9 mouse cellular contexts compared by ENCODE assay signal in the genomic region with DNA sequence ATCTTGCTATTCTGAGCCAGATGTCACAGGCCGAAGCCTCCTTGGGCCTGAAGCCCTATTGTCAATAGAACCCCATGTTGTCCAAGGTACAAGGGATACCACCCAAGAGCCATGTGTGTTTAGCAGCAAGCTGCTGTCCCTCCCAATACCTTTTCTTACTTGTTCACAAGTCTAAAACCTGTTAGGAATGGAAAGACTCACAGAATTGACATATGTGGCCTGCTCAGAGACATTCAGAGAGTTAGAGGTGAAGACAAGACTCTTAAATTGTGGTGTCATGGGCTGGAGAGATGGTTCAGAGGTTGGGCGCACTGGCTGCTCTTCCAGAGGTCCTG. TPM values are rescaled to one million over a fixed set of nuclear protein-coding genes. Genes with fewer than 3 reads are reported as not detected.
DNase-seq lines count a peak whose midpoint lies in the region; ATAC-seq lines count a peak whose summit lies in the region.
"Had no signal": no experiment of that assay in that cellular context is flagged by ENCODE, and none has a peak within 500 bp of the region (broad histone marks: within the 10 kb centered on the region; RNA-seq: fewer than 3 reads in every experiment).

No protein-coding gene starts in this region.

- H3K4me3 ChIP-seq in heart, embryonic 15.5 days: no peak overlapping the region
- H3K4me3 ChIP-seq in lung, embryonic 16.5 days (ENCODE audit: low read length): no peak overlapping the region
- no peak overlapping the region for H3K4me3 ChIP-seq in embryonic facial prominence, embryonic 13.5 days
- H3K4me3 ChIP-seq in liver, embryonic 13.5 days (replicated peaks): no peak overlapping the region

- no peak for DNase-seq in heart, adult 9 months (ENCODE audit: low spot score in 2 of 2)
- DNase-seq in lung, adult 18-20 months: no peak
- no peak for DNase-seq in liver, embryonic 13.5 days
- no peak for DNase-seq in natural killer cell, adult 2 months (ENCODE audit: low spot score in 2 of 2)
- DNase-seq: cerebellum, adult 9-10 months had no signal

- no peaks in the 10 kb centered on the region for H3K9me3 ChIP-seq in heart, embryonic 15.5 days (replicated peaks)
- no peaks in the 10 kb centered on the region for H3K9me3 ChIP-seq in lung, embryonic 16.5 days (ENCODE audit: control insufficient read depth, low read length)
- H3K9me3 ChIP-seq in embryonic facial prominence, embryonic 13.5 days: 0 out of 2 replicates have a peak, but pooled peaks cover 4% of the 10 kb centered on the region
- no peaks in the 10 kb centered on the region for H3K9me3 ChIP-seq in liver, embryonic 13.5 days (replicated peaks)

- no peaks in the 10 kb centered on the region for H3K27me3 ChIP-seq in heart, embryonic 15.5 days
- no peaks in the 10 kb centered on the region for H3K27me3 ChIP-seq in lung, embryonic 16.5 days (ENCODE audit: control insufficient read depth, insufficient read depth, low read depth, low read length)
- no peaks in the 10 kb centered on the region for H3K27me3 ChIP-seq in embryonic facial prominence, embryonic 13.5 days
- peaks cover 71% of the 10 kb centered on the region for H3K27me3 ChIP-seq in liver, embryonic 13.5 days

- 92% methylated on average over 2 of the region's 2 CpGs for WGBS in heart, embryonic 15.5 days
- 87% methylated on average over 2 of the region's 2 CpGs for WGBS in lung, embryonic 16.5 days
- WGBS in embryonic facial prominence, embryonic 13.5 days: 70% methylated on average over 2 of the region's 2 CpGs
- WGBS in liver, embryonic 13.5 days (ENCODE audit: insufficient replicate concordance): 84% methylated on average over 2 of the region's 2 CpGs

- peaks cover 33% of the 10 kb centered on the region for H3K4me1 ChIP-seq in heart, embryonic 15.5 days (replicated peaks)
- peaks cover 36% of the 10 kb centered on the region for H3K4me1 ChIP-seq in lung, embryonic 16.5 days (replicated peaks; ENCODE audit: control insufficient read depth, insufficient read depth, low read length)
- peaks cover 58% of the 10 kb centered on the region for H3K4me1 ChIP-seq in embryonic facial prominence, embryonic 13.5 days
- H3K4me1 ChIP-seq in liver, embryonic 13.5 days (replicated peaks): peaks cover 41% of the 10 kb centered on the region

- no peak overlapping the region for H3K4me2 ChIP-seq in heart, embryonic 15.5 days
- no peak overlapping the region for H3K4me2 ChIP-seq in lung, embryonic 16.5 days (ENCODE audit: low read depth, low read length)
- no peak overlapping the region; the same call in 1 of the 2 replicates for H3K4me2 ChIP-seq in embryonic facial prominence, embryonic 13.5 days
- 0 out of 2 replicates have a peak overlapping the region, but pooled peaks have one; percentile 68 for H3K4me2 ChIP-seq in liver, embryonic 13.5 days

- H3K36me3 ChIP-seq in heart, embryonic 15.5 days: no peaks in the 10 kb centered on the region
- H3K36me3 ChIP-seq in lung, embryonic 16.5 days (ENCODE audit: control insufficient read depth, insufficient read depth, low read length): no peaks in the 10 kb centered on the region
- H3K36me3 ChIP-seq in embryonic facial prominence, embryonic 13.5 days: no peaks in the 10 kb centered on the region
- no peaks in the 10 kb centered on the region for H3K36me3 ChIP-seq in liver, embryonic 13.5 days

- no peak for ATAC-seq in heart, embryonic 15.5 days (replicated peaks; ENCODE audit: insufficient number of reproducible peaks, insufficient read depth, low FRiP score, low read depth)
- ATAC-seq in lung, embryonic 16.5 days (ENCODE audit: low read depth): no peak
- no peak for ATAC-seq in embryonic facial prominence, embryonic 13.5 days (ENCODE audit: insufficient number of reproducible peaks, insufficient read depth, low FRiP score, low TSS enrichment, low read depth)
- no peak for ATAC-seq in liver, embryonic 13.5 days (ENCODE audit: low read depth)
- ATAC-seq in cerebellum, adult (ENCODE audit: insufficient number of reproducible peaks, low FRiP score, low TSS enrichment): no peak

- H3K9ac ChIP-seq in heart, embryonic 15.5 days: no peak overlapping the region
- H3K9ac ChIP-seq in lung, embryonic 16.5 days (ENCODE audit: low read length): no peak overlapping the region
- no peak overlapping the region for H3K9ac ChIP-seq in embryonic facial prominence, embryonic 13.5 days
- H3K9ac ChIP-seq in liver, embryonic 13.5 days: no peak overlapping the region

- H3K27ac ChIP-seq in heart, embryonic 15.5 days: peak overlapping the region; percentile 90
- peak overlapping the region; percentile 100 for H3K27ac ChIP-seq in lung, embryonic 16.5 days (ENCODE audit: low read length)
- peak overlapping the region; percentile 99 for H3K27ac ChIP-seq in embryonic facial prominence, embryonic 13.5 days
- H3K27ac ChIP-seq in liver, embryonic 13.5 days: no peak overlapping the region

RNA-seq across cellular contexts. Expression of gene Id3, which starts 5.7 kb away (rescaled TPM):
- polyA plus RNA-seq in heart, embryonic 15.5 days (2015; fragmentation: Nextera tagmentation; extraction: Ambion mirVana): 261 and 294 TPM in 2 replicates
- 560 and 561 TPM in 2 replicates for polyA plus RNA-seq in lung, embryonic 16.5 days (2015; fragmentation: Nextera tagmentation; extraction: Ambion mirVana)
- polyA plus RNA-seq in embryonic facial prominence, embryonic 13.5 days (2015; fragmentation: Nextera tagmentation; extraction: Ambion mirVana): 540 and 613 TPM in 2 replicates
- polyA plus RNA-seq in liver, embryonic 13.5 days (2015; fragmentation: Nextera tagmentation; extraction: Ambion mirVana): 48.1 and 51.3 TPM in 2 replicates

RNA-seq across cellular contexts. Expression of gene E2f2, which starts 23.2 kb away (rescaled TPM):
- 7.8 and 9.6 TPM in 2 replicates for polyA plus RNA-seq in heart, embryonic 15.5 days (2015; fragmentation: Nextera tagmentation; extraction: Ambion mirVana)
- polyA plus RNA-seq in lung, embryonic 16.5 days (2015; fragmentation: Nextera tagmentation; extraction: Ambion mirVana): 18.4 and 18.8 TPM in 2 replicates
- polyA plus RNA-seq in embryonic facial prominence, embryonic 13.5 days (2015; fragmentation: Nextera tagmentation; extraction: Ambion mirVana): 6.4 and 7.1 TPM in 2 replicates
- polyA plus RNA-seq in liver, embryonic 13.5 days (2015; fragmentation: Nextera tagmentation; extraction: Ambion mirVana): 64.7 and 72.1 TPM in 2 replicates

RNA-seq across cellular contexts. Expression of gene Asap3, which starts 57.2 kb away (rescaled TPM):
- polyA plus RNA-seq in heart, embryonic 15.5 days (2015; fragmentation: Nextera tagmentation; extraction: Ambion mirVana): 2.6 and 4.8 TPM in 2 replicates
- polyA plus RNA-seq in lung, embryonic 16.5 days (2015; fragmentation: Nextera tagmentation; extraction: Ambion mirVana): 8.2 and 9.1 TPM in 2 replicates
- 10.9 and 11.6 TPM in 2 replicates for polyA plus RNA-seq in embryonic facial prominence, embryonic 13.5 days (2015; fragmentation: Nextera tagmentation; extraction: Ambion mirVana)
- 1.1 and 1.4 TPM in 2 replicates for polyA plus RNA-seq in liver, embryonic 13.5 days (2015; fragmentation: Nextera tagmentation; extraction: Ambion mirVana)
